Mouse (Mus musculus) brain, embryonic 14.5 days (tissue): ENCODE results near the gene Fam71b. TPM values are rescaled to one million over a fixed set of nuclear protein-coding genes. Genes with fewer than 3 reads are reported as not detected.

Experiments
- DNase-seq: peaks from one replicate; pipeline ENCODE4 v3.0.0-alpha.2; 2011; ENCODE audit warnings: low read depth
- CTCF ChIP-seq: fragments of 200-500 bp; IDR thresholded peaks from 2 replicates; pipeline ENCODE4 v1.5.1; 2012; ENCODE audit warnings: inconsistent platforms, mild to moderate bottlenecking, moderate library complexity, borderline replicate concordance; ENCODE audit not compliant: insufficient read depth, insufficient read length; ENCODE audit errors: extremely low read depth
- POLR2A ChIP-seq: fragments of 200-500 bp; IDR thresholded peaks from 2 replicates; pipeline ENCODE4 v1.6.1; 2012; ENCODE audit warnings: mild to moderate bottlenecking, inconsistent platforms, borderline replicate concordance; ENCODE audit not compliant: poor library complexity, insufficient read depth, insufficient read length, severe bottlenecking; ENCODE audit errors: extremely low read depth
- polyA plus RNA-seq: library from polyadenylated mRNA; depleted of rRNA; stranded (reverse); fragments of >200 nt; gene quantifications from 2 replicates; pipeline ENCODE4 v1.2.3, GENCODE M21; 2012; rRNA removed

Fam71b gene
- polyA plus RNA-seq = not detected in 2 replicates

DNA sequence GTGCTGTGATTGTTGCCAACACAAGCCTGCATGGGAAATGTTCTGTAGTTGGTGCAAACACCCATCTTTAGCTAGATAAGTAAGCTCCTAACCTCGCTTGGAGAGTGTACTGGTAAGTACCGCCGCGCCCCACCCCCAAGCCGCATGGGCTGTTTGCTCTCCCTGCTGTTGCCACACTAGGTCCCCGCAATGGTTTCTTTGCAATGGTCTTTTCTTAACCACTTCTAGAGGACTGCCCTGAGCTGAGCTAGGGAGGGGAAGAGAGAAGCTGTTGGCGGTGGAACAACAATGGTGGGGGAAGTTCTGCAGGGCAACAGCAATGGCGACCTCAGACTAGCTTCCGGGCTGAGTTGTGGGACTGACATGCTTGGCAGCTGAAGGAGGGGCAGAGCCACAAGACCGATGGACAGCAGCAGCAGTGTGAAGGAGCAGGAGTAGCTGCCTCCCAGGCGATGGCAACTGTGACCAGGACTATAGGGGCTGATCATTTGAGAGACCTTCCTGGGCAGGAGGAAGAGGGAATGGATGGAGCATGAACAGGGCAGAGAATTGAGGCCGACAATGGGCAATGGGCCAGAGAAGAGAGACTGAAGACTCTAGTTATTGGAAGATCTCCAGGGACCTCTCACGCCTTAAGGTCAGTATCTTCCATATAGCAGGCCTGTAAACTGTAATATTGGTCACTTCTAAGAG, at the start of gene Fam71b:
Gene Fam71b, plus strand, starts transcription at position 393 of the 693 bp plus-strand sequence.
- TF ChIP-seq POLR2A (no peak), CTCF (no peak)
- DNase-seq = no peak

DNA sequence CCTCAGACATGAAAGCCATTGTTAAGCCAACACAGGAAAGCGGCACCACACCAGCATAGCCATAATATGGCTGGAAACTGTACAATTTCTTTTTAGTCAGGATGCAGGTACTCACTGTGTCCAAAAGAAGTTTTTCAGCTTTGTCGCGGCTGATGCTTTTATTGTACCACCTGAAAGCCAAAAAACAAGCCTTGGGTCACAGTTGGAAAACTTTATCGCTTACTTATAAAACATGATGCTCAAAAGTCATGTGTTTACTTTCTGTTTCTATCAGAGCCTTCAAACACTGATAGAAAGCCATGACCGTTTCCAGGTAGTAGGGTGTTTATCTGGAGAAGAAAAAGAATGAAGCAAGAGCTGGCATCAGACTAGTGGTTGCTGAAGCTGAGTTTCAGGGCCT, 48.6 kb upstream of the Fam71b start:
- no peak for TF ChIP-seq CTCF
- no peak for TF ChIP-seq POLR2A
- DNase-seq = no peak

DNA sequence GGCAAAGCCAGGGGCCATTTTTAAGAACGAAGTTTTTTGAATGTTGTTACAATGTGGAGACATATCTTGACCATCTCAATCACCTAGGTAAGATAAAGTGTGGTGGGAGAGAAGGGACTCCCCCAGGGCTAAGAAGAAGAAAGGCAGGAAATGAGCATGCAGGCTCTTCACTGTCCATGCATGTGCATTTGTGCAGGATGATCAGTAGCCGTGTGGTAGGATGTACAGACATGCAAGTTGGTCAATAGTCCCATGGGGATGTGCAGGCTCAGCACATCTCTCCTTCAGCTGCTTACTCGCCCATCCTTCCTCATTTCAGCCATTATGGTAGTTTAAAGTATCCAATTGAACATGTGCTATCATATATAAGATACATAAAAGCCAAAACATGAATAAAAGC, 47.9 kb upstream of the Fam71b start:
- TF ChIP-seq POLR2A (no peak), CTCF (no peak)
- DNase-seq = no peak

DNA sequence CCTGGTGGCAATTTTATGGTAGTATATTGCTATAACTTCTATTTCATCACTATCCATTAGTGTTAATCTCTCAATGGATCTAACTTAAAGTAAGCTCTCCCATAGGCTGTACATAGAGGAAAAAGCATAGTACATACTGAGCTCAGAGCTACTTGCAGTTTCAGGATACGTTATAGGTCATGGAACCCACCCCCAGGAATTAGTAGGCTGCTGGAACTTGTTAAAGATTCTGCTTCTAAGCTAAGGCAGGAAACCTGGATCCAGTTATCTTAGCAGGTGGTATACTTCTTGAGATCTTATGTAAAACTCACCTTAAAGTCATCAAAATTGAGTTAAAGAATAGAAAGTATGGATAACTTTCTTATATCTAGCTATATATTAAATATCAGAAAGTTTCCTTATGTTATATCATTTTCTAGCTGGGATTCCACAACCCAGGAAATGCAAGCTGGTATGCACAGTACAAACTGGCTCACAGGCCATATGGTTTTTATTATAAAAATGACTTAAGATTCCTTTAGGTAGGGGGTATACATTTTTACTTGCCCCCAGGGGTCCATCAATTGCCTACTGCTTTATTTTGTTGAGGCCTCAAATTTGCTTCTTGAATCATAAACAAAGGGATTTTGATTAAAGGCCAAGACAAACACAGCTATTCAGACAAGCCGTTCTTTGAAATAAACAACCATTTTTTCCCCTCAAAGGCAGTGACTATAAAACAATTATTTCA, 46.5 kb upstream of the Fam71b start:
- DNase-seq = peak; percentile 23
- no peak for TF ChIP-seq POLR2A
- TF ChIP-seq CTCF = no peak

DNA sequence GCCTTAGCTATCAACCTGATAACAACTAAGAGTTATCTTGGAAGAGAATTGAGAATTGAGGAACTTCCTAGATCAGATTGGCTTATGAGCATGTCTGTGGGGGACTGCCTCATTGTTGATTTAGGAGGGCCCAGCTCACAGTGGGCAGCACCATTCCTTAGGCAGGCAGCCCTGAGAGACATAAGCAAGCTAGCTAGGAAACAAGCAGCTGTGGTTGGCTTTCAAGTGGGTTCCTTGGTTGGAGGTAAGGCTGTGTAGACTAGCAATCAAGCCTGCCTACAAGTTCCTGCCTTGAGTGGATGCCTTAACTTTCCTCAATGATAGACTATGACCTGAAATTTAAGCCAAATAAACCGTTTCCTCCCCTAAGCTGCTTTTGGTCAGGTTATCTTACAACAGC, 38.0 kb upstream of the Fam71b start:
- TF ChIP-seq CTCF = no peak
- no peak for TF ChIP-seq POLR2A
- DNase-seq = no peak

DNA sequence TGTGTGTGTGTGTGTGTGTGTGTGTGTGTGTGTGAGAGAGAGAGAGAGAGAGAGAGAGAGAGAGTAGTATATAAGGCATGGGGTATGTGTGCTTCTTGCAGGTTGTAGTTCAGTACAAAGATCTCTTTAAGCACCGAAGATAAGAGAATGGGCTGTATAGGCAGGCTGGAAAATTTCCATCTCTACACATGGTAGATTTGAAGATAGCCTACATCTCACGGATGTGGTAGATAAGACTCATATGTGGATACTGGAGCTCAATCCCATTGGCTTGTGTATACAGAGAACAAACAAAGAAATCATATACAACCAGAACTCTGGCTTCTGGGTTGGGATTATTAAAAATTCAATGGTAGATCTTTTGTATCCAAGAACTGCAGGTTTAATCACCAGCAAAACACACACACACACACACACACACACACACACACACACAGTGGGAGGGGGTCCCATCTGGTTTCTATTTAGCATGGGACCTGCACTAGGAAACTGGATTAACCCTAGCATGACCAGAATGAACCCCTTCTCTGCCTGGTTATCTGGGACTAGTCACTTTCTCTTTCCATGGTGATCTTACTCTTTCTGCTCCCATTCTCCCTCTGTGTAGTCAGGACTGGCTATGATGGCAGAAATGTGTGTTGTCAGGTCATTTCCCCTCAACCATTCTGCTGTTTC, 35.2 kb upstream of the Fam71b start:
- no peak for DNase-seq
- TF ChIP-seq CTCF (no peak), POLR2A (no peak)

DNA sequence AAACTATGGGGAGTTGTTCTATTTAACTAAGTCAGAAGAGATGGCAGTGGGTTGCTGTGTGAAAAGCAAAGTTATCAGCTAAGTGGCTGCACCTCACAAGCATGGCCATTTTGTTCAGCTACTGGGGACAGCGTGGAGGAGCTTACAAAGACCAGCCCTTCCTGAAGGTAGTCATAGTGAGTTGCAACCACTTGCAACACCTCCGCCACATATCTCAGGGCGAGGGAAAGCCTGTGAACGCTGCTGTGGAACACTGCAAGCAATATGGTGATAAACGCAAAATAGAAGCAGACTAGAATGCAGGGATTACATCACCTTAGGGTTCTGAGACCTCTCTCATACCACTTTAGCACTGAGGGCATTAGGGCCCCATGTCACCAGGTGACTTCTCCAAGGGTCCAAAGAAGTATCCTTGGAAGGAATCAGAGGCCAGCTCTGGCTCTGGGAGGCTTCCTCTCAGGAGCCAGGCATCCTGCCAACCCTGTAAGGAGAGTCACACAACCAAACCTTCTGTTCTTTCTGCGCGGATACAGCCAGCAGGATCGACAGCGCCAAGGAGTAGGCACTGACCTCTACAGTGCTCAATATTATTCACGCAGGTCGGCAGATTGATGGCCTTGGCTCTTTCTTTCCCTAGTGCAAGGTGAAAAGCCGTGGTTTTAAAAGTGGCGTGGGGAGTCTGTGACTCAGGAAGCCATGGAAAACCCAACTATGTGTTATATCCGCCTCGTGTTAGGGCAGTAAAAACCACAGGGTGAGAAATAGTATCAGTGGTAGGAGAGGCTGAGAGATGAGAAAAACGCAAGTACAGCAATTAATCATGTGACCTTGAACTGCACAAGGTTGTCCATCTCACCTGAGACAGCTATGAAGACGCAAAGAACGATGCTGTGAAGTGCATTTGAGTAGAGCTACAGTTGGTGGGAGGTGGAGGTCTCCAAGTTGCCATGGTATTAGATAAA, 34.0 kb upstream of the Fam71b start:
- TF ChIP-seq POLR2A (no peak), CTCF (no peak)

DNA sequence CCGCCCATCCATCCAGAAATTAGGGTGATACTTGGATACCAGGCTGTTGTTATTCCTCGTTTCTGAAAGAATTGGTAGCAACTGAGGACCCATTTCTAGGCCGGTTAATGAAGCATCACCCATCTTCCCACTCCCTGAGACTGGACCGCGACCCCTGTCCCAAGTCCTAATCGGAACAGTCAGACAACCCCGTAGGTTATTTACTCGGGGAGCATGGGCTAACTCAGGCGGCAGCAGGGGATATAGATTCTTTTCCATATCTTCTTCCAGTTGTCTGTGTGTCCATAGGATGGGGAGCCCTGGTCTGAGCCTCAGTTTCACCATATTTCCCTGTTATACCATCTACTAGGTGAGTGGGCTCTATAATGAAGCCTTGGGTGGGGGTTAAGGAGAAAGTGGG, 32.5 kb upstream of the Fam71b start:
- DNase-seq = no peak

More for the DNA sequence above, 34.0 kb upstream of the Fam71b start:
- DNase-seq = no peak

DNA sequence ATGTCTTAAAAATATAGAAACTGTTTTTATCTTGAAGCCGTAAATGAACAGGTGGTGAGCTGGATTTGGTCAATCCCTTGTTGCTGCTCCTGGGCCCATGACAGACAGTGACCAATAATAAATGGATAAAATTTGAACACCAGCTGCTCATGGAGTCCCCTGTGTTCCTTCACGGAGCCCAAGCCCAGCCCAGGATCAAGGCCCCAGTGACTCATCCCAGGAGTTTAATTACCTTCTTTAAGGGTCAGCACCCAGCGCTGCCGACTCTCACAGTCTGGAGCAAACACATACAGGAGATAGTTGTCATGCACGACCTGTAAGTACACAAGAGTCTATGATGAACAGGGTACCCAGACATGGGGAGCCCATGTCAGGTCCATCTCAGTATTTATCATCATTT, 30.6 kb upstream of the Fam71b start:
- DNase-seq = no peak
- TF ChIP-seq POLR2A (no peak), CTCF (no peak)

More for the DNA sequence above, 32.5 kb upstream of the Fam71b start:
- TF ChIP-seq CTCF = no peak
- no peak for TF ChIP-seq POLR2A

DNA sequence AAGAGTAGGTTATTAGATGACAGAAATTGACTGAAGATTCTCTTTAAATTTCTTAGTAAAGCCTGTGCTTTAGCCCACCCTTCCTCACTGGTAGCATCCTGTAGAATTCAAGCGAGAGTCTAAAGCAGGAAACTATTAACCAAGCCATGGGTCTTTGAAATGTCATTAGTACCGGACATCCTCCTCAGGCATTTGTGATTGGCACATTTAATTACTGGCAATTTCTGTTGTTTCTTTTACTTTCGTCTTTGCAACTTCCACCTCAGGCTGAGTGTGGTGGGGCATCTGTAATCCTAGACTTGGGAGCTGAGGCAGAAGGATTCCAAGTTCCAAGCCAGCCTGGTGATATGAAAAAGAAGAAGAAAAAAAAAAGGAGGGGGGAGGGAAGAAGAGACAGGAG, 30.0 kb upstream of the Fam71b start:
- no peak for DNase-seq
- TF ChIP-seq CTCF (no peak), POLR2A (no peak)

DNA sequence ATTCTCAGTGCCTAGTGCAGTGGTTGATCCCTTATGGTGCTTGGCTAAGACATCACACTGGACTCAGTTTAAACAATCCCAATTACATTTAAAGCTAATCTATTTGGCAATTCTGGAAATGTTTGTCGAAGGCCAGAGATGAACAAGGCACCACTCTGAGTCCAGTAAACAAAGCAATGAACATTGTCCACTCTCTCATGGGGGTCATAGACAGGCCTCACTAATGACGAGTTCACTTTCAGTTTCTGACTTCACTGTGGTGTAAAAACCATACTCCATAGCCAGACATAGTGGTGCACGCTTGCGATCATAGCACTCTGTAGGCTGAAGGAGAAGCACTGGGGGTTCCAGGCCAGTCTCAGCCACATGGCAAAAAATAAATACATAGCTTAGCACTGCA, 25.9 kb upstream of the Fam71b start:
- no peak for TF ChIP-seq CTCF
- no peak for TF ChIP-seq POLR2A
- no peak for DNase-seq

DNA sequence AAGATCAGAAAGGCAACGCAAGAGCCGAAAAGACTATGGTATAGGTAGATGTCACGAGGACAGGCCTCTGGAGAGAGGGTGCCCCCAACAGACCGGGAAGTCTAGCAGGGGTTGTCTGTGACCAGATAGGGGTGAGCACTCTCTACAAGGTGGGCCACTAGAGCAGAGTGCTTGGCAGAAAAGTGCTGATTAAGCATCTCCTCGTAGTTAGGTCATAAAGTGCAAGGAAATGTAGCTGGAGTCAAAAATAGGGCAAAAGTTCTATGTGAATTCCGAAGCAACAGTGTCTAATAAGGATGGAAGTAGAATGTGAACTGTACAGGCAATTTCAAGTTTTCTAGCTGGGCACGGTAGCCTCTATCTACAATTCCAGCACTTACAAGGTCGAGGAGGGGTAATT, 25.1 kb upstream of the Fam71b start:
- TF ChIP-seq POLR2A = no peak
- TF ChIP-seq CTCF = no peak
- DNase-seq = no peak
